Mouse (Mus musculus) liver, embryonic 14.5 days (tissue): ENCODE results near the gene Surf6. TPM values are rescaled to one million over a fixed set of nuclear protein-coding genes. Genes with fewer than 3 reads are reported as not detected.
A peak's percentile ranks its signal among the peaks of the same experiment; 100 is the strongest.

Experiments used
- ATAC-seq: fragments of 200-750 bp; cut with Nextera tagmentation; 2 replicates; pipeline ENCODE4 v1.8.0; 2017; ENCODE audit warnings: moderate number of reproducible peaks, mild to moderate bottlenecking, moderate library complexity; ENCODE audit not compliant: insufficient read depth
- DNase-seq, 3 experiments: peaks; one replicate each; pipeline ENCODE4 v3.0.0-alpha.2; 2012 to 2013; ENCODE audit warnings: low read depth in 3 of 3, low spot score in 3 of 3
- H3K27ac ChIP-seq: fragments of 300-500 bp; sonication (generic); 2 replicates; pipeline ENCODE4 v1.5.1; 2014; ENCODE audit warnings: moderate library complexity, mild to moderate bottlenecking, control low read depth, inconsistent platforms
- H3K27me3 ChIP-seq: fragments of 300-500 bp; sonication (generic); 2 replicates; pipeline ENCODE4 v1.6.1; 2014; ENCODE audit warnings: mild to moderate bottlenecking, low read length, moderate library complexity; ENCODE audit not compliant: control insufficient read depth, insufficient read depth
- H3K36me3 ChIP-seq: fragments of 300-500 bp; sonication (generic); replicated peaks from 2 replicates; pipeline ENCODE4 v1.6.1; 2014; ENCODE audit warnings: low read depth; ENCODE audit not compliant: control insufficient read depth, insufficient read depth
- H3K4me1 ChIP-seq, 2 experiments: fragments of 200-500 bp in 1 of 2; fragments of 300-500 bp in 1 of 2; sonication (generic) in 1 of 2; replicated peaks; 2 replicates each; pipeline ENCODE4 v1.6.1; 2012 to 2014; ENCODE audit warnings: antibody characterized with exemption in 1 of 2, inconsistent platforms in 1 of 2, low read length in 1 of 2; ENCODE audit not compliant: control insufficient read depth in 2 of 2, insufficient read depth in 2 of 2
- H3K4me2 ChIP-seq: fragments of 300-500 bp; sonication (generic); 2 replicates; pipeline ENCODE4 v1.6.1; 2014; ENCODE audit warnings: low read depth, mild to moderate bottlenecking, control low read depth, moderate library complexity
- H3K4me3 ChIP-seq, 2 experiments: fragments of 200-500 bp in 1 of 2; fragments of 300-500 bp in 1 of 2; sonication (generic) in 1 of 2; 2 replicates each; pipeline ENCODE4 v1.5.1; 2012 to 2014; ENCODE audit warnings: low read depth in 2 of 2, low read length in 2 of 2, mild to moderate bottlenecking in 2 of 2, control low read depth in 1 of 2, inconsistent platforms in 1 of 2, moderate library complexity in 1 of 2; ENCODE audit not compliant: insufficient read depth in 1 of 2
- H3K9ac ChIP-seq: fragments of 300-500 bp; sonication (generic); replicated peaks from 2 replicates; pipeline ENCODE4 v1.6.1; 2014; ENCODE audit warnings: mild to moderate bottlenecking, control low read depth, moderate library complexity
- H3K9me3 ChIP-seq: fragments of 300-500 bp; sonication (generic); 2 replicates; pipeline ENCODE4 v1.6.1; 2016; ENCODE audit warnings: low read length, mixed read lengths; ENCODE audit not compliant: control insufficient read depth
- CTCF ChIP-seq: IDR thresholded peaks from 2 replicates; pipeline ENCODE4 v1.5.1; 2016; ENCODE audit warnings: antibody characterized with exemption, low read depth, control low read depth
- EP300 ChIP-seq: IDR thresholded peaks from 2 replicates; pipeline ENCODE4 v1.6.1; 2016; ENCODE audit warnings: antibody characterized with exemption, low read depth
- WGBS: fragments of 180-500 bp; shearing (Covaris S2); extraction: QIAGEN DNeasy Blood & Tissue Kit; methylation state at CpG from one replicate; pipeline ENCODE4 v1.1.7; 2014; ENCODE audit not compliant: insufficient replicate concordance; 5-methylcytosine and 5-hydroxymethylcytosine counted together
- polyA plus RNA-seq, 2 experiments: library from polyadenylated mRNA; depleted of rRNA in 1 of 2; stranded (reverse) in 1 of 2; unstranded in 1 of 2; fragments of >200 nt; fragmentation: Nextera tagmentation in 1 of 2; extraction: Ambion mirVana in 1 of 2; gene quantifications; 2 replicates each; pipeline versions ENCODE4 v1.2.1 to v1.2.3; 2012 to 2014

The Surf6 gene
- polyA plus RNA-seq, 2 experiments = 6.3 to 10.6 TPM

DNA sequence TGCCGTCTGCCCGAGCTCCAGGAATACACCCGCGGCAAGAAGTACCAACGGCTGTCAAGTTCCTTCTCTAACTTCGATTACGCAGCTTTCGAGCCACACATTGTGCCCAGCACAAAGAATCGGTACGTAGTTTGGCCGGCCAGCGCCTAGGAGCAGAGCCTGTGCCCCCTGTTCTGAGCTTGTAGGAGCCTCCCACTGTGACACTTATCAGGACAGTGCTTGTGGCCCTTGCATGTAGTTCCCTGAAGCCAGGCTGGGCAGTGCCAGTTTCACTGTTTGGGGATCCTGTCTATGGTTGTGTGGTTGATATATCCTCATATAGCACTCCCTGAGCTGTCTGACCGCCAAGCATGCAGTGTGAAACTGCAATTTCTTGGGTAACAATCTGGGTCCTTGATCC lies 14.1 kb upstream of the Surf6 start:
- peaks cover 16 to 25% of the 10 kb centered on the region in 2 experiments for H3K4me1 ChIP-seq
- H3K36me3 ChIP-seq = peaks cover 60% of the 10 kb centered on the region
- TF ChIP-seq EP300 = no peak
- DNase-seq (no peak), ATAC-seq (peak; percentile 54)
- H3K9ac ChIP-seq = peak overlapping the region; percentile 72
- H3K27me3 ChIP-seq = no peaks in the 10 kb centered on the region
- 1% methylated on average over 13 of the region's 13 CpGs for WGBS
- peak overlapping the region; percentile 71 to 89 for H3K4me3 ChIP-seq
- peak overlapping the region; percentile 99 for H3K4me2 ChIP-seq
- H3K27ac ChIP-seq = peak overlapping the region; percentile 62
- H3K9me3 ChIP-seq = no peaks in the 10 kb centered on the region

DNA sequence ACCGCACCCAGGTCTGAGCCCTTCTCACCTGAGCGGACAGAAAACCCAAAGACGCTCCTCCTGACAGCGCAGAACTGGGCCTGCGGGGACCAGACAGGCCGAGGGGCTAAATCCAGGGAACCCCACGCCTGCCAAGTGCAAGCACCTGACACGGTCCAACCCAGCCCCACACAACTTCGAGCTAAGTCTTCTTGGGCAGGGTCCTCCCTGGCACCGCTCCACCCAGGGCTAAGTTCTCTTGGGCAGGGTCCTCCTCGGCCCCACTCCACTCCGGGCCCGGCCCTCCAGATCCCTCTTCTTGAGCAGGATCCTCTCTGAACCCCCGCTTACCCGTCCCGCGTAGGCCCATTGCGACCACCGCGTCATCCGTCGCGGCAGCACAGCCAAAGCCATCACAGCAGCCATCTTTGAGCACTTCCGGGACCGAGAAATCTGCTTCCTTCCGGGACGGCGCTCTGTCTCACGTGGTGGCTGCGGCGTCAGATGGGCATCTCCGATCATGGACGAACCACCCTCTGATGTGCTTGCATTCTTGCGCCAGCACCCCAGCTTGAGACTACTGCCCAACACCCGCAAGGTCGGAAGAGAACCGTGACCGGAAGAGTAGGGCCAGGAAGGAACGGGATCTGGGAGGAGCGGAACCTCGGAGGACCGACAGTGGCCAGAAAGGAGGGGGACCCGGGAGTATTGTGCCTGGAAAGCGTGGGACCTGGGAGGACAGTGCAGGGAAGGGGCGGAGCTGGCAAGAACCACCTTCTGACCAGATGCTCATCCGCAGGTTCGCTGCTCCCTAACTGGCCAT lies 13.4 kb upstream of the Surf6 start, which contains the start of the genes Surf2 and Surf1:
Gene Surf2, plus strand, starts transcription at position 441 of the 802 bp plus-strand sequence.
Gene Surf1, minus strand, starts transcription at position 604 of the 802 bp plus-strand sequence.
- Histone ChIP-seq H3K9ac (peak within 1 kb of the TSS; percentile 72), H3K27ac (peak within 1 kb of the TSS; percentile 62), H3K36me3 (peaks cover 61% of the 10 kb centered on the region), H3K4me2 (peak within 1 kb of the TSS; percentile 99), H3K4me3 (peak within 1 kb of the TSS; percentile 71 to 89), H3K9me3 (no peaks in the 10 kb centered on the region), H3K27me3 (no peaks in the 10 kb centered on the region), H3K4me1 (peaks cover 16 to 25% of the 10 kb centered on the region in 2 experiments)
- no peak for TF ChIP-seq CTCF
- TF ChIP-seq EP300 = no peak
- ATAC-seq = peak; percentile 71
- WGBS = 2% methylated on average over 47 of the region's 47 CpGs
- peak; percentile 65 to 70 (median 65) for DNase-seq

DNA sequence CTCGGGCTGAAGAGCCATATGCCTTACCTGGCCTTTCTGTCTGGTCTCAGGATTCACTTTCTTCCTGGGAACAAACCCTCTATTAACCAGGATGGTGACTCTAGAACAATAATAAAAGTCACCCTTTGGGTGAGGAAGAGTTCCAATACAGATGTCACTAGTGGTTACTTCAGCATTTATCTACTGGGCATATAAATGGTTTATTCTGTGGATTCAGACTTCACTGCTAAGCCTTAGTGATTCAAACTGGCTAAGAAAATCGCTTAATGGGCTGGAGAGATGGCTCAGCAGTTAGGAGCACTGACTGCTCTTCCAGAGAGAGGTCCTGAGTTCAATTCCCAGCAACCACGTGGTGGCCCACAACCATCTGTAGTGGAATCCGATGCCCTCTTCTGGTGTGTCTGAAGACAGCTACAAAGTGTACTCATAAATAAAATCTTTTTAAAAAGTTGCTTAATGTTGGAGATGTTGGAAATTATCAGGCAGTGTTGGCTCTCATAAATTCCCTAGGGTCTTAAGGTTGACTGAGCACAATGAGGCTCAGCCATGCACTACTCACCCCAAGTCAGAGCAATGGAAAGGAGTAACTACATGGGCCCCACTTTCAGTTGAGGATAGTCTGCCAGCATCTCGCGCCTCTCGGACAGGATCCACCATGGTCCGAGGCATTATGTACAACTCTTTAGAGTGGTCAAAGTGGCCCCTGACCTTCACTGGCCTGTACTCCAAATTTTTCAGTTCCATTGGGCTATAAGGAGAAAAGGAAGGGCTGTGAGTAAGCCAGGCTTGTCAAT lies 11.7 kb upstream of the Surf6 start:
- Histone ChIP-seq H3K9ac (no peak overlapping the region), H3K9me3 (no peaks in the 10 kb centered on the region), H3K27me3 (no peaks in the 10 kb centered on the region), H3K4me2 (no peak overlapping the region; the same call in 1 of the 2 replicates), H3K27ac (no peak overlapping the region), H3K4me3 (no peak overlapping the region), H3K4me1 (peaks cover 17 to 25% of the 10 kb centered on the region in 2 experiments), H3K36me3 (peaks cover 46% of the 10 kb centered on the region)
- DNase-seq (no peak), ATAC-seq (no peak)
- 54% methylated on average over 8 of the region's 8 CpGs for WGBS
- no peak for TF ChIP-seq CTCF
- TF ChIP-seq EP300 = no peak

DNA sequence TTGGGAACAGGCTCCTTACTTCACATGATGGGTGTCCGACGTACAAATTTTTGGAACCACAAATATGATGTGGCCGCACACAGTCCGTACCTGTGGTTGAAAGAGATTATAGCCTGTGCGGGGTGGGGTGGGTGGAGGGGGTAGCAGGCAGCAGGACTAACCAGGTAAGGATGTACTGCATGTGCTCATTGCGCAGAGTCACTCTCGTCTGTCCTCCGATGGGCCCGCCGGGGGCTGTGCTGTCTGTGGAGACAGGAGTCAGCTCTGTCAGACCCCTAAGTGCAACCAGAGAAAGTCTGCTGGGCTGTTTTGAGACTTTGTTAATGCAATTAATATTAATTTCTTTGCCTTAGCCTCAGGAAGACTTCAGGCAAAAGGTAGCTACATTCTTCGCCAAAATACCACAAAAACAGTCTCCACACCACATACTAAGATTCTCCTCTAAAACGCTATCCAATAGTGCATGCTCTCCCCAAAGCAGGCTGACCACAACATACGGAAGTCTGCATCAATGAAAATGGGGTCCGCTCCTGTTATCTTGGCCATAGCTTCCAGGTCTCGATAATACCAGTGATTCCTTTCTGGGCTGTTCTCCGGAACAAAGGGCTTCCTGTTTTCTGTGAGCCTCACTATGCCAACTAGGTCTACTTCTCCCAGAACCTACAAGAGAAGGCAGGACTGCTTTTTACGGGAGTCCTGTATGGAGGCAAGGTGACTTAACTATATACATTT lies 10.9 kb upstream of the Surf6 start:
- WGBS = 46% methylated on average over 17 of the region's 17 CpGs
- no peak overlapping the region for H3K27ac ChIP-seq
- no peak for ATAC-seq

More for the DNA sequence above, 10.9 kb upstream of the Surf6 start:
- Histone ChIP-seq H3K9ac (no peak overlapping the region), H3K27me3 (no peaks in the 10 kb centered on the region), H3K4me3 (no peak overlapping the region), H3K9me3 (no peaks in the 10 kb centered on the region), H3K36me3 (peaks cover 38% of the 10 kb centered on the region), H3K4me2 (peak overlapping the region; percentile 97), H3K4me1 (peaks cover 24 to 32% of the 10 kb centered on the region in 2 experiments)
- DNase-seq = no peak
- TF ChIP-seq EP300 = no peak
- no peak for TF ChIP-seq CTCF
